Mouse (Mus musculus): ENCODE data around the gene Arl6ip6. TPM values are rescaled to one million over a fixed set of nuclear protein-coding genes. Genes with fewer than 3 reads are reported as not detected.

Arl6ip6 gene
- polyA plus RNA-seq, 1 experiment from 2014 or later, result 32.6 TPM

GRCm38 (mm10) chr2:53204373-53205274, 13.1 kb downstream of the Arl6ip6 start:
- Histone ChIP-seq H3K9me3 (replicated peaks) (no peaks in the 10 kb centered on the region), H3K27me3 (no peaks in the 10 kb centered on the region), H3K36me3 (peaks cover 33% of the 10 kb centered on the region), H3K4me3 (replicated peaks) (no peak overlapping the region), H3K4me2 (no peak overlapping the region), H3K4me1 (replicated peaks) (no peaks in the 10 kb centered on the region), H3K9ac (no peak overlapping the region), H3K27ac (no peak overlapping the region)
- WGBS (ENCODE audit: insufficient replicate concordance), result 61% methylated on average over 5 of the region's 5 CpGs
- no peak for DNase-seq
- ATAC-seq (ENCODE audit: low read depth), result no peak

GRCm38 (mm10) chr2:53206749-53207148, 15.2 kb downstream of the Arl6ip6 start:
- no peaks in the 10 kb centered on the region for H3K9me3 ChIP-seq (replicated peaks)
- no peak overlapping the region for H3K4me3 ChIP-seq (replicated peaks)
- no peak overlapping the region for H3K4me2 ChIP-seq
- peaks cover 35% of the 10 kb centered on the region for H3K36me3 ChIP-seq
- no peak overlapping the region for H3K9ac ChIP-seq
- no peaks in the 10 kb centered on the region for H3K4me1 ChIP-seq (replicated peaks)
- H3K27ac ChIP-seq, result no peak overlapping the region
- ATAC-seq (ENCODE audit: low read depth) (no peak), DNase-seq (no peak)
- no peaks in the 10 kb centered on the region for H3K27me3 ChIP-seq

DNA sequence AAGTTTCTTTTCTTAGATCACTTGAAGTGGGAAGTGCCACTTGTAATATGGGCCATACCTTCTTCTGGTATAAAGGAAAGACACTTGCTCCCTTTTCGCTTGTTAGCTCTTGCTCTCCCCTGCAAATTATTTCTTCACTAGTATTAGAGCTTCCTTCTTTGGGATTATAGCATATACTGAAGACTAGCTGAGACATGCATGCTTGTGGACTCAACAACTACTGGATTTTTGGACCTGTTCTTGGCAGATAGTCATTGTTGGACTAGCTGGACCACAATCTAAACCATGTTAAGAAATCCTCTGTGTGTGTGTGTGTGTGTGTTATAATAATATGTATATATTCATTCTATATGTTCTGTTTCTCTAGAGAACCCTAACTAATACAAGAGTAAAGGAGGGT, 22.0 kb downstream of the Arl6ip6 start:
- Histone ChIP-seq H3K4me3 (replicated peaks) (no peak overlapping the region), H3K9ac (no peak overlapping the region), H3K27ac (no peak overlapping the region), H3K4me1 (replicated peaks) (no peaks in the 10 kb centered on the region), H3K27me3 (no peaks in the 10 kb centered on the region), H3K9me3 (replicated peaks) (no peaks in the 10 kb centered on the region), H3K4me2 (no peak overlapping the region), H3K36me3 (peaks cover 61% of the 10 kb centered on the region)
- DNase-seq (no peak), ATAC-seq (ENCODE audit: low read depth) (no peak)
- 83% methylated on average over 1 of the region's 1 CpGs for WGBS (ENCODE audit: insufficient replicate concordance)

- Histone ChIP-seq H3K4me3 (replicated peaks) (no peak overlapping the region), H3K4me1 (replicated peaks) (no peaks in the 10 kb centered on the region), H3K9me3 (replicated peaks) (0 out of 2 replicates have a peak, but pooled peaks cover 2% of the 10 kb centered on the region), H3K36me3 (peaks cover 26% of the 10 kb centered on the region), H3K27me3 (no peaks in the 10 kb centered on the region), H3K4me2 (no peak overlapping the region), H3K9ac (no peak overlapping the region), H3K27ac (no peak overlapping the region)
- DNase-seq, result no peak
- ATAC-seq (ENCODE audit: low read depth), result no peak
- WGBS (ENCODE audit: insufficient replicate concordance), result 74% methylated on average over 5 of the region's 5 CpGs
Measured at GRCm38 (mm10) chr2:53222242-53222641, 30.7 kb downstream of the Arl6ip6 start.

- WGBS (ENCODE audit: insufficient replicate concordance), result 50% methylated on average over 2 of the region's 2 CpGs
- no peaks in the 10 kb centered on the region for H3K9me3 ChIP-seq (replicated peaks)
Measured at GRCm38 (mm10) chr2:53256982-53257381, 65.5 kb downstream of the Arl6ip6 start.

More at GRCm38 (mm10) chr2:53256982-53257381, 65.5 kb downstream of the Arl6ip6 start:
- DNase-seq (no peak), ATAC-seq (ENCODE audit: low read depth) (no peak)
- H3K36me3 ChIP-seq, result no peaks in the 10 kb centered on the region
- no peak overlapping the region for H3K27ac ChIP-seq
- H3K9ac ChIP-seq, result no peak overlapping the region
- H3K27me3 ChIP-seq, result no peaks in the 10 kb centered on the region
- no peak overlapping the region for H3K4me2 ChIP-seq
- no peaks in the 10 kb centered on the region for H3K4me1 ChIP-seq (replicated peaks)
- no peak overlapping the region for H3K4me3 ChIP-seq (replicated peaks)

Other genes with a start within 250 kb of the Arl6ip6 start
- gene Prpf40a, start 442 bp upstream of the Arl6ip6 start, polyA plus RNA-seq (2015; fragmentation: Nextera tagmentation; extraction: Ambion mirVana), result 93.5 and 101 TPM in 2 replicates

Measured in liver, embryonic 13.5 days (tissue).